Mouse (Mus musculus) liver, adult 2 months (tissue): ENCODE results near the gene Gpd1l. TPM values are rescaled to one million over a fixed set of nuclear protein-coding genes. Genes with fewer than 3 reads are reported as not detected.

ENCODE experiments used
- DNase-seq: peaks from one replicate; pipeline ENCODE4 v3.0.0-alpha.2; 2011; ENCODE audit warnings: low read depth, low spot score; ENCODE audit errors: extremely low read depth
- H3K27ac ChIP-seq: fragments of 200-500 bp; replicated peaks from 2 replicates; pipeline ENCODE4 v1.5.1; 2012; ENCODE audit warnings: low read depth, mild to moderate bottlenecking, control low read depth, inconsistent platforms, low read length; ENCODE audit not compliant: insufficient read depth
- H3K27me3 ChIP-seq: fragments of 200-500 bp; 2 replicates; pipeline ENCODE4 v1.6.1; 2012; ENCODE audit warnings: mild to moderate bottlenecking, moderate library complexity, low read length, inconsistent platforms; ENCODE audit not compliant: control insufficient read depth, insufficient read depth
- H3K36me3 ChIP-seq: fragments of 200-500 bp; 2 replicates; pipeline ENCODE4 v1.6.1; 2012; ENCODE audit warnings: low read length, inconsistent platforms; ENCODE audit not compliant: control insufficient read depth, insufficient read depth
- H3K4me1 ChIP-seq: fragments of 200-500 bp; 2 replicates; pipeline ENCODE4 v1.6.1; 2011; ENCODE audit warnings: low read length; ENCODE audit not compliant: control insufficient read depth, insufficient read depth
- H3K4me3 ChIP-seq: fragments of 200-500 bp; 2 replicates; pipeline ENCODE4 v1.5.1; 2011; ENCODE audit warnings: low read depth, mild to moderate bottlenecking, control low read depth, low read length, moderate library complexity; ENCODE audit not compliant: insufficient read depth
- H3K79me2 ChIP-seq: fragments of 200-500 bp; 2 replicates; pipeline ENCODE4 v1.6.1; 2012; ENCODE audit warnings: inconsistent platforms, mild to moderate bottlenecking, low read length, moderate library complexity; ENCODE audit not compliant: control insufficient read depth, insufficient read depth
- H3K9ac ChIP-seq: fragments of 200-500 bp; 2 replicates; pipeline ENCODE4 v1.6.1; 2012; ENCODE audit warnings: low read depth, mild to moderate bottlenecking, control low read depth, inconsistent platforms, low read length
- CTCF ChIP-seq: fragments of 200-500 bp; IDR thresholded peaks from 2 replicates; pipeline ENCODE4 v1.5.1; 2011; ENCODE audit warnings: low read depth, low read length, control low read depth
- POLR2A ChIP-seq: fragments of 200-500 bp; IDR thresholded peaks from 2 replicates; pipeline ENCODE4 v1.6.1; 2011; ENCODE audit warnings: low read length, control low read depth; ENCODE audit not compliant: insufficient read depth; ENCODE audit errors: extremely low read depth
- WGBS: fragments of 180-500 bp; shearing (Covaris S2); methylation state at CpG from one replicate; pipeline ENCODE4 v1.1.7; 2018; 5-methylcytosine and 5-hydroxymethylcytosine counted together
- polyA plus RNA-seq: library from polyadenylated mRNA; depleted of rRNA; stranded (reverse); fragments of >200 nt; gene quantifications from 2 replicates; pipeline ENCODE4 v1.2.3, GENCODE M21; 2012
- total RNA-seq: library from RNA; depleted of rRNA; stranded (reverse); fragments of >200 nt; gene quantifications from 2 replicates; pipeline ENCODE4 v1.2.3, GENCODE M21; 2014

Gpd1l gene
- total and polyA plus RNA-seq, 2 experiments: 12.6 to 21.3 TPM

GRCm38 (mm10) chr9:114892974-114893373, 40.8 kb downstream of the Gpd1l start:
- TF ChIP-seq POLR2A (no peak), CTCF (no peak)
- H3K27me3 ChIP-seq: no peaks in the 10 kb centered on the region
- 84% methylated on average over 11 of the region's 11 CpGs for WGBS

GRCm38 (mm10) chr9:114890377-114890776, 43.4 kb downstream of the Gpd1l start:
- TF ChIP-seq POLR2A (no peak), CTCF (no peak)
- WGBS: 59% methylated on average over 7 of the region's 7 CpGs
- Histone ChIP-seq H3K27me3 (no peaks in the 10 kb centered on the region), H3K79me2 (no peaks in the 10 kb centered on the region), H3K4me1 (no peaks in the 10 kb centered on the region), H3K36me3 (no peaks in the 10 kb centered on the region), H3K9ac (no peak overlapping the region), H3K4me3 (no peak overlapping the region), H3K27ac (no peak overlapping the region)
- DNase-seq: no peak

More at GRCm38 (mm10) chr9:114892974-114893373, 40.8 kb downstream of the Gpd1l start:
- no peak overlapping the region for H3K9ac ChIP-seq
- no peaks in the 10 kb centered on the region for H3K79me2 ChIP-seq
- H3K36me3 ChIP-seq: no peaks in the 10 kb centered on the region
- H3K27ac ChIP-seq: no peak overlapping the region
- no peaks in the 10 kb centered on the region for H3K4me1 ChIP-seq
- no peak overlapping the region for H3K4me3 ChIP-seq
- no peak for DNase-seq

- no peak overlapping the region for H3K9ac ChIP-seq
- no peaks in the 10 kb centered on the region for H3K36me3 ChIP-seq
- no peaks in the 10 kb centered on the region for H3K4me1 ChIP-seq
- DNase-seq: no peak
- H3K79me2 ChIP-seq: no peaks in the 10 kb centered on the region
- no peak overlapping the region for H3K4me3 ChIP-seq
- H3K27me3 ChIP-seq: no peaks in the 10 kb centered on the region
- 90% methylated on average over 5 of the region's 5 CpGs for WGBS
- no peak overlapping the region for H3K27ac ChIP-seq
- TF ChIP-seq POLR2A (no peak), CTCF (no peak; the same call in 1 of the 2 replicates)
Measured at GRCm38 (mm10) chr9:114888856-114889407, 44.9 kb downstream of the Gpd1l start.

GRCm38 (mm10) chr9:114887699-114888098, 46.1 kb downstream of the Gpd1l start:
- peak; percentile 72 for DNase-seq
- Histone ChIP-seq H3K27ac (no peak overlapping the region), H3K4me1 (no peaks in the 10 kb centered on the region), H3K36me3 (no peaks in the 10 kb centered on the region), H3K27me3 (no peaks in the 10 kb centered on the region), H3K4me3 (no peak overlapping the region), H3K9ac (no peak overlapping the region), H3K79me2 (no peaks in the 10 kb centered on the region)
- 96% methylated on average over 3 of the region's 3 CpGs for WGBS
- TF ChIP-seq CTCF: peak; percentile 59
- no peak for TF ChIP-seq POLR2A

GRCm38 (mm10) chr9:114885991-114886662, 47.7 kb downstream of the Gpd1l start:
- Histone ChIP-seq H3K4me3 (no peak overlapping the region), H3K27me3 (no peaks in the 10 kb centered on the region), H3K27ac (no peak overlapping the region), H3K36me3 (no peaks in the 10 kb centered on the region), H3K9ac (no peak overlapping the region), H3K79me2 (no peaks in the 10 kb centered on the region), H3K4me1 (no peaks in the 10 kb centered on the region)
- TF ChIP-seq CTCF (no peak), POLR2A (no peak)
- DNase-seq: no peak
- WGBS: 35% methylated on average over 8 of the region's 8 CpGs

GRCm38 (mm10) chr9:114885564-114885963, 48.2 kb downstream of the Gpd1l start:
- no peak overlapping the region for H3K9ac ChIP-seq
- 86% methylated on average over 4 of the region's 4 CpGs for WGBS

More at GRCm38 (mm10) chr9:114885564-114885963, 48.2 kb downstream of the Gpd1l start:
- no peaks in the 10 kb centered on the region for H3K4me1 ChIP-seq
- H3K4me3 ChIP-seq: no peak overlapping the region
- no peaks in the 10 kb centered on the region for H3K79me2 ChIP-seq
- TF ChIP-seq POLR2A (no peak), CTCF (no peak)
- H3K27me3 ChIP-seq: no peaks in the 10 kb centered on the region
- H3K27ac ChIP-seq: no peak overlapping the region
- no peak for DNase-seq
- no peaks in the 10 kb centered on the region for H3K36me3 ChIP-seq
